Mouse (Mus musculus) hematopoietic stem cell, adult 5-6 weeks (primary cell): ENCODE data around the gene Grik3. TPM values are rescaled to one million over a fixed set of nuclear protein-coding genes. Genes with fewer than 3 reads are reported as not detected.

Experiments
- ATAC-seq, 2 experiments: fragments of 125-278 bp in 1 of 2; replicated peaks in 1 of 2; 2 replicates each; pipeline ENCODE4 v1.8.0; 2016 to 2017; ENCODE audit warnings: inconsistent platforms in 2 of 2, mild to moderate bottlenecking in 2 of 2, moderate number of reproducible peaks in 2 of 2, low read depth in 1 of 2, moderate TSS enrichment in 1 of 2; ENCODE audit not compliant: low FRiP score in 2 of 2, poor library complexity in 2 of 2, severe bottlenecking in 2 of 2, insufficient read depth in 1 of 2, low TSS enrichment in 1 of 2
- total RNA-seq: library from RNA; stranded (forward); fragments of 172-1452, 232-1000 nt; gene quantifications from 2 replicates; pipeline ENCODE4 v1.2.3, GENCODE M21; 2017

Gene Grik3
- total RNA-seq, 1 experiment from 2014 or later: not detected

DNA sequence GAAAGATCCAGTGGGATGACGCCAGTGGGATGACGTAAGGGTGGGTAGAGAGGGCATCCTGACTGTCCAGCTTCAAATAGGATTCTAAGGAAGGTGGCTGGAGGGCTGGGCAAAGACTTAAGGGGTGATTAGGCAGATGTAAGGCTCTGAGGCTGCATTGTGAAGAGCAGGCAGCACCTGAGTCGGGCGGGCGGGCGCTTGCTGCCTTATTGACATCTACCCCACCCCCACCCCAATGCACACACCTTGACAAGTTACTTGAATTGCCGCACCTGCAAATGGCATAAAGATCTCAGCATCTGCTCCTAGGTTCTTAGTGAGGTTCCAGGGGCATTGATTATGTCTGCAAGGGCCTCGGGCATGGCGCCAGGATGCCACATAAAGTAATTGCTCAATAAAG is 43.5 kb downstream of the Grik3 start:
- ATAC-seq: no peak

DNA sequence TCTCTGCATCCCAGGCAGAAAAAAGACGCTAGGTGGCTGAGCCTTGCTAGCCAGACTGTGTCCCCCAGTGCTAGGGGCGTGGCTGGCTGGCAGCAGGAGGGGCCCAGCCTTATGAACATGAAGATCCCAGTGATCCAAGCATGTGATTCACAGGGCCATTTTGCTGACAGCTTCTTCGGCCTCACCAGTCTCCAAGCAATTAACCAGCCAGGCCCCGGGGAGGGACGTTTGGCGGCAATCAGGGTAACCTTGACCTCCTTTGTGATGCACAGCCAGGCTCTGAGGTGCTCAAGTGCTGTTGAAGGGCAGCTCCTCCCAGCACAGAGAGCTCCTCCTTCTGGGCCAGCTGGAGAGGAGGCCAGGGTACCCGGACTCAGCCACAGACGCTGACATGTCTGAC is 43.9 kb downstream of the Grik3 start:
- ATAC-seq: no peak

DNA sequence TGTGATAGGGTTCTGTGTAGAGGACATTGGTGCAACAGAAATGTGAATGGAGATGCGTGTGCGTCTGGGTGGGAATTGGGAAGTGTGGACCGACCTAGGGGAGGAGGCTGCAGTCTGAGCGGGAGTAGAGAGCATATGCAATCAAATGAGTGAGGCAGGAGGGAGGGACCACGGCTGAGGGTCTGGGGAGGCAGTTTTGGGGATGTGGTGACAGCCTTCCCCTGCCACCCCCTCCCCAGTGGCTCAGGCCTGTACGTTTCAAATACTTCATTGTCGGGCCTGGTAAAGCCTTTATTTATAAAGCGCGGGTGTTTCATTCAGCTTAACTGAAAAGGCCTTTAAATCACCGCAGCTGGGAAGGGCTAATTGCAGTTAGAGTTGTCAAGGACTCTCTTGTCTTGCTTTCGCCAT is 44.5 kb downstream of the Grik3 start:
- ATAC-seq: no peak

DNA sequence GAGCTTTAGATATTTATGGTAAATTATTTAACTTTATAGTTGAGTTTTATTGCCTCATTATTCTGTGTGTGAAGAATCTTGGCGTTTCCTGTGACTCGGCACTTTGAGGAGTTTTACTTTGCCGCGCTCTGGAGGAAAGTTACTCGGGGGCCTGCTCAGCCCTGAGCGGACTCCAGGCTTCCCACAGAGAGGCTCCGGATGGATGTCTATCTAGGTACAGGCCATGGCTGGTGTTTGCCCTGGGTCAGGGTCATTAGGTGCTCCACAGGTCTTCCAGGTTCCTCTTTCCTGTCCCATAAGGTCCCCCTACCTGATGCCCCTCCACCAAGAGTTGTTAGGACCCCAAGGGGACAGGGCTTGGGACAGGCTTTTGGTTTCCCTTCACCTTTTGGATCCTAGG is 45.0 kb downstream of the Grik3 start:
- ATAC-seq: no peak

DNA sequence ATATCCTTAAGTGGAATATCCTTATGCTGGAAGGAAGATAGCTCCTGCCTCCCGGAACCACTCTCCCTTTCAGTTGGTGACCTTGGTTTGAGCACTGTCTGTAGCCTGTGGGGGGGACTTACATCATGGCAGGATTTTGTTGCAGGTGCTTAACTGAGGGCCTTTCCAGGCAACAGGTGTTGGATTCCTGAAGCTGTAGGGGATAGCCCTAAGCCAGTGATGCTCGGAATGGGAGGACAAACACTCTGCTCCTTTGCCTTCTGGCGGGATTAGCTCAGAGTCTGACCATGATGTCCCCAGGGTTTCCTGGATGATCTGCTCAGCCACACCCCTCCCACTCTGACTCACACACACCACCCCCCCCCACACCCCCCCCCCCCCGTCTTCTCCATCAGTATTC is 45.5 kb downstream of the Grik3 start:
- ATAC-seq: no peak

DNA sequence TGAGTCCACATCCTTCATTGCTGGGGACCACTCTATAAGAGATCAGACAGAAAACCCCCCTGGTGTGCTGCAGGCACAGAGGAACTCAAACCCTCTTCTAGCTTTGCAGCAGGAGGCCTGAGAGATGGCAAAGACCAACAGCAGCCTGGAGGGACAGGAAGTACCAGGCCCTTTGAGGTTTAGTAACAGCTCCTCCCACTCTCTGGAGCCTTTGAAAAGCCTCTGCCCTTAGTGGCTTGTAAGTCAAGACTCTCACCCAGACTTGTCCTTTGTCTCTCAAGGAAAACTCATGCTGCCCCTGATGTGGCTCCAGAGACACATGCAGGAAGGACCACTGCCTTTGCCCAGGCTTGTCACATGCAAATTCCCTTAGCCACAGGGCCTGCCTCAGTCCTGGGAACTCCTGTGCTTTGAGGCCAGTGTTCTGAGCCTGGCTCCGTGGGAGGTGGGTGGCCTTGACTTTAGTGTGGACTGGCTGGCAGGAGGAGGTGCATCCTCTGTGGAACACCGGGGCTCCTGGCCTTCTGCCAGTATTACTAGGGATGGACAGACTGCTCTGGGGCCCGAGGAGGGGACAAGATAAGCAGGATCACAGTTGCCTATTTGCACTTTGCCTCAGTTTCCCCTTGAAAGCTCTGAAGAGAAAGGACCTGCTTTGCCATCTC is 47.9 kb downstream of the Grik3 start:
- ATAC-seq: 0 out of 4 replicates have a peak, but pooled peaks of 1 of the 2 experiments have one; percentile 16

DNA sequence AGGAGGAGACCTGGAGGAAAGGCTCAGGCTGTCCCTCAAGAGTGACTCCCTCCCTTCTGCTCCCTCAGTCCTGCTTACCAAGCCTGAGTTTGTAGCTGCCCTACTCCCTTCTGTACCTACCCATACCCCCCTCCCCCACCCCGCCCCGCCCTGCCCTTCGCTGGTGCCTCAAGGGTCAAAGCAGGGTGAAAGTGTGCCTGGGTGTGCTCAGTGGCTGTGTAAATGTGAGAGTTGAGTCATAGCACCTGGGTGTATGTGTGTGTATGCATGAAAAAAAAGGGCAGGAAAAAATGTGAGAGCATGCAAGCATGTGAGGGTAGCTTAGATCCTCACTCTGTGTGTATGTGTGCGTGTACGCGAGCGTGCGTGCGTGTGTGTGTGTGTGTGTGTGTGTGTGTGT is 49.1 kb downstream of the Grik3 start:
- ATAC-seq: no peak

DNA sequence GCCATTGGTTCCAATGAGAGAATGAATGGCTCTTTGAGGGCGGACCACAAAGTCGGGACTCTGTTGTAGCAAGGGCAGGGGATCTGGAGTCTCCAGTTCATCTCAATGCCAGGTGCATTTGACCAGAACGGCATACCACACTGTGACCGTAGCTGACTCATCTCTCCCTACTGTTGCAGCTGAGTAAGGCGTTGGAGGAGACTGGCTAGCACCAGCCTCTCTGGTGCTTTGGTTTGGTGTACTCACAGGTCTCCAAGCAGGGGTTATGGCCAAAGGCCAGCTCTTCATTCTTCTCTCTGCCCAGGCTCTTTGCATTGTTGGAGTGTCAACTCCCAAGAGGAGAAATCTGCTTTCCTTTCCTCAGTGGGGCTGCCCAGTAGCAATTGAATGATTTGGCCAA is 52.7 kb downstream of the Grik3 start:
- ATAC-seq: no peak

DNA sequence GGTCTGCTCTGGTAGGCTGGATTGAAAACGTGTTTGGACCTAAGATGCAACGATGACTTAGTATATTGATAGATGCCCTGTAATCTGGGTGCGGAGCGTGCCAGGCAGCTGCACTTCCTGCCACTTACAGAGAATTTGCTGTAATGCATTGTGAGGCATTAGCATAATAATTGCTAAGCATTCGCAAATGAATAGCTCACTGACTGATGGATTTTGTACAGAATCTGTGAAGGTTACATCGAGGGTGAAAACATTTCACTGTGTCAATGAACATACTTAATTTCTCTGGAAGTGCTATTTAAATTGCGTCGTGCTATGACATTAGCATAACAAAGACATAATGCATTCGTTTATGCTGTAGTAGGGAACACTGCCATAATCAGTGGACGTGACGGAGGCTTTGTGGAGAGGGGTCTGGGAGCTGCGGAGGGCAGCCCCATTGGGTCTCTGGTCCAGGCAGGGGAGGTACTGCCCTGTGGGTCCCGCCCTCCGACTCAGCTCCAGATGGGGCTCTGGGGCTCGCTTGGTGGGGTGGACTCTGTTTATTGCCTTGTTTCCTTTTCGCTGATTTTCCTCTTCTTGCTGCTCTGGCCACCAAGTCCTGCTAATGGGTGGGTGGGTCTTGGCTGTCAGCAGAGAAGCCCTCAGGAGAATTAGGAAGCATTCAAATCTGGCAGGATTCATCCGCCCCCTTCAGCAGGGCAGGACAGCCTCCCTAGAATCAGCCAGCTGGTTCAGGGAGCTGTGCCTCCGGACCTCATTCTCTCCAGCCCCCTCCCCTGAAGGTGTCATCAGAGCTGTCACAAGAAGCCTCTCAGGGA is 54.7 kb downstream of the Grik3 start:
- ATAC-seq: no peak

DNA sequence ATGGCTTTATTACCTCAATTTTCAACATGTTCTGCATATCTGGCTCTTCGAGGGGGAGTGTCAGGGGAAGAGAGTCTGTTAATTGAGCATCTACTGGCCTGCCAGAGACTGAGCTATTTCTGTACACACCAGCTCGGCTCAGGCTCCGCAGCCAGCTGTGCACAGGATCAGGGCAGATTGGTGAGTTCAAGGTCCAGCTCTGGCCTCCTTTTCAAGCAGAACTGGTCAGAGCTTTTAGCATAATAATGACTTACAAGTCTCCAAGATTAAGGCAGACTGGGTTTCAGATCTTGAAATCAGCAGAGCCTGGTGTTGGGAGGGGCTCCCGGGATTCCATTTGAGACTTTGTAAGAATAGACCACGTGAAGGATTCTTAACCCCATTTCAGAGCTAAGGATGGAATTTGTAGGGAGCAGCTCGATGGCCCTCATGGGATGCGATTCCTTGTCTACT is 55.3 kb downstream of the Grik3 start:
- ATAC-seq: no peak

DNA sequence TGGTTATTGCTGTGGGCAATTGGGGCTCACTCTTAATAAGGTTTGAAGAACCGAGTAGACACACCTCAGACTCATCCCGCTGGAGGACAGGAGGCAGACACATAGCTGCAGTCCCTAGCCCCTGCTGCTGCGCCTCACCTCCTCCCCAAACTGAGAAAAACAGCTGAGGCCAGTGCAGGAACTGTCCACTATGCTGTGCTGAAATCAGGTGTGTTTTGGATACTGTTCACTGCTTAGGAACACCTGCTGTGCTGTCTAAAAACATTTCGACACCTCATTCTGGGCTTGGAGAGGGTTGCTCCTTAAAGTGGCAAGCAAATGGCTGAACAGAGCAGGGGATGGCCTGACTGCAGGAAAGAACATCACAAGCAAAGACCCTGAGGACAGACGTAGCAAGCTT is 57.7 kb downstream of the Grik3 start:
- no peak for ATAC-seq

DNA sequence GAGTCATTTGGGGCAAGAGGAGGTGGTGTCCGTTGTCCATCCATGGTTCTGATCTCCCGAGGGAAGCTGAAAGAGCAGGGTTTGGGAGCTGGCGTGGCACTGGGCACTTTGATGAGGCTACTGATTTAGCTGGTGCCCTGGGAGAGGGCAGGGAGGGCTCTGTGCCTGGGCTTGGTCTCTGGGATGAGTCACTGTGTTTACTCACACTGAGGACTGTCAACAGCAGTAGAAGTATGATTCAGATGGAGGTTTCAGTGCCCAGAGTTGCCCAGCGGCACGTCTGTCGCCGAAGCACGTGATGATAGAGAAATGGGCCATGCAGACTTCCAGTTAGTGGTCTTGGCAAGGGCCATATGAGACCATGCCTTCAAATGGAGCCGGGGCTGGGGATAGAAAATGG is 63.3 kb downstream of the Grik3 start:
- no peak for ATAC-seq

DNA sequence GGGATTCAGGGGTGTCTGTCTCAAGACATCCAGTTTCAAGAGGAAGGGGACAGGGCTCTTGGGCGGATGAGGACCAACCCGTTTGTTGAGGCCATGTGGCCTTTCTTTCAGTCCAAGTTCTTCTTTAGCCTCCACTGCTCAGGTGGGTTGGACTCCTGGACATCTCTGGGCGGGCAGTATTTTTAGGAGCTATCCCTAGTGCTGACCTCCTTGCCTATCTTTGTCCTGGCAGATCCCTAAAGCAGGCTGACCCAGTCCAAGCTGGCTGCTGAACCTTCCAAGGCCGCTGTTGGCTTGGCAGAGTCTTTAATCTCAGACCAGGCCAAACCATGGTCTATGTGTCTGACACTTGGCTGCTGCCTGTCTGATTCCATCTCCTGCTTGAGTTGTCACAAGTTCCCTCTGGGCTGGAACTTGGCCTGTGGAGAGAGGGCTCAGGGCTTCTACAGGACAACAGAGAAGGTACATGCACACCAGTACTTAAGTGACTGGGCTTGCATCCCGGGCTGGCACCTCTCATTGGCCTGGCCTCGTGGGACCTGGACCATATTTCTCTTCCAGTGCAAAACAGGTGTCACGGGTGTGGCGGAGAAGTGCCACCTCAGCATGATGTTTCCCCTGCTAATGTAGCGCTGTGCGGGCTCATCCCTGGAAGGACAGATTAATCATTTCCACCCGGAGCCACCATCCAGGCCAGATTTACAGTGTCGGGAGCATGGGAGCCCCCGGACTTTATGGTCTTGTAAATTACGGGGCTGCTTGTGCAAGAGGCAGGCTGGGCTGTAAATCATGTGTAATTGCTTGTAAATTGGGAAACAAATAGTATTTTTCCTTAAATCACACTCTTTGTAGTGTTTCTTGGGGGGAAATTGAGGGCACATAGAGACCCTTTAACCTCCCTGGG is 66.2 kb downstream of the Grik3 start:
- ATAC-seq: no peak

DNA sequence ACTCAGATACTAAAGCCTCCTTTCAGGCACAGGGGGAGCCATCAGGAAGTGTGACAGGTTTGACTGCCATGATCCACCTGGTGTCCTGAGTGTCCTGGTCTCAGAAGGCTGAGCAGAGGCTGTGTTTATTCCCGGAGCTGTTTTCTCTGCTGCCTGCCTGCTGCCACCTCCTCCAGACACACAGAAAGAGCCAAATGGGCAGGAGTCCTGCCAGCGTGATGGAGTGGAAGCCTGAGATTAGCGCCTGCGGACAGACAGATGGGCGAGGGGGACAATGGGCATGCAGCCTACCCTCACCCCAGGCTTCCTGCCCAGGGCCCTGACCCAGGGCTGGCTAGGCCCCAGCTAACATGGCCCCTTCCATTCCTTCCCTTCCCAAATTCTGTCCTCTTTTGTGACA is 69.1 kb downstream of the Grik3 start:
- no peak for ATAC-seq

DNA sequence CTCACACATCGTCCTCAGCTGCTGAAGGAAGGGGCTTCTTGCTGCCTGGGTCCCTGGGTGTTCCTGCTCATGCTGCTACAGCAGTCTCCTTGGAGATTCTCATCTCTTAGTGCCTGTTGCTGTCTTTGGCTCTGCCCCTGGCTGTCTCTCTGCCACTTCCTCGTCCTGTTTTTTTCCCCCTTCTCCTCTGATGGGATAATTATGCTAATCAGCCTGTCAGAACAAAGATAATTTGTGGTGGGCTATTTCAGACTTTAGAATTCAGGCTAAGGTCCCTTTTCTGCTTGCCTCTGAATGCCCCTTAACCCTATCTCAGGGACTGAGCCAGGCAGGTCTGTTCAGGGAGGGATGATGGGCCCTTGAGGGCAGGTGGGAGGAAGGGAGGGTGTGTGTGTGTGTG is 70.3 kb downstream of the Grik3 start:
- no peak for ATAC-seq

DNA sequence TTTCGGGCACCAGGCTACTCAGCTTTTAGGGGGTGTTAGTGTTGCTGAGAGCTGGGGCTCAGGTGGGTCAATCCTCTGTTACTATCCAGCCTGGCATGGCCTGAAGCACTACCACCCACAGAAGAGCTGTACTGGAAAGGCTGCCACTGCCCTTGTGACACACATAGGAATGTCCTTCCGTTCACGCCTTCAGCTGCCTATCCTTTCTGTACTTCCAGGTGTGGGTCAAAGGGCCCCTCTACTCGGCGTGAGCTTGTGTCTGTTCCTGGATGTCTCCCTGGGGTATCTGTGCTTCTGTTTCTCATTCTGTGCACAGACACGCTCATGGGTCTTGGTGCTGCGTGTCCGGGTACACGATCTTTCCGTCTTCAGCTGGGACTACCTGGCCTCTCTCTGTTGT is 73.1 kb downstream of the Grik3 start:
- no peak for ATAC-seq

DNA sequence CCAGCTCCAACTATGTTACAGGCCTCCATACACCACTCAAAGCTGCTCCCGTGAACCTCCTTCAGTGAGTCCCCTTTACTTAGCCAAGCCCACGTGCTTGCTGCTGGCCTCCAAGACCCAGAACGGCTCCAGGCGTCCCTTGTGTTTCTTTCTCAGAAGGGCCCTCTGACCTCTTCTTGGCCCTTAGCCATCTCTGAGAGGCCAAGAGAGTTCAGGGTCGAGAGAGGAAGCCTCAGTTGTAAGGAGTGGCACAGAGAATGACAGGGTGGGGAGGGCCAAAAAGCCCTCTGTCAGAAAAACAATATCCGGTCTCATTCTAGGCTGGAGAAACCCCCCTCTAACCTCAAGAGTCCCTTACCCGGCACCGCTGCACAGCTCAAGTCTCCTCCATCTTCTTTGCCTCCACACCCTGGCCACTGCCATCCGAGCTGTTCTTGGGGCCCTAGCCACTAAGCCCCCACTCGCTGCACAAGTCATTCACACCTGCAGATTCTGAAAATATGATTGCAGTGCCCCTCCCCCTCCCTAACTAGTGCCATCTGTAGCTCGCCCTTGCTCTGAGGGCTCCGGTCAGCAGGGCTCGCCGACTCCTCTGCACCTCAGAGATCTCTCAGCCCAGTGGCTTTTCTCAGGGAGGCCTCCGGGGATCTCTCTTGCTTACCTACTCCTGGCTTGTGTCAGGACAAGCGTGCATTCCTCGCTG is 73.7 kb downstream of the Grik3 start:
- ATAC-seq: no peak
